Mouse (Mus musculus) gastrocnemius, adult 18-20 months (tissue): Measurements from ENCODE around the gene Hmgxb4. TPM values are rescaled to one million over a fixed set of nuclear protein-coding genes. Genes with fewer than 3 reads are reported as not detected.

Experiments used
- DNase-seq: peaks from one replicate; pipeline ENCODE4 v3.0.0; 2021; ENCODE audit warnings: low spot score
- total RNA-seq, 2 experiments: library from RNA; stranded (reverse); gene quantifications; 2 replicates each; pipeline ENCODE4 v1.2.3; 2021

Hmgxb4 gene
- total RNA-seq, 2 experiments from 2014 or later = 7.4 to 9.5 TPM

DNA sequence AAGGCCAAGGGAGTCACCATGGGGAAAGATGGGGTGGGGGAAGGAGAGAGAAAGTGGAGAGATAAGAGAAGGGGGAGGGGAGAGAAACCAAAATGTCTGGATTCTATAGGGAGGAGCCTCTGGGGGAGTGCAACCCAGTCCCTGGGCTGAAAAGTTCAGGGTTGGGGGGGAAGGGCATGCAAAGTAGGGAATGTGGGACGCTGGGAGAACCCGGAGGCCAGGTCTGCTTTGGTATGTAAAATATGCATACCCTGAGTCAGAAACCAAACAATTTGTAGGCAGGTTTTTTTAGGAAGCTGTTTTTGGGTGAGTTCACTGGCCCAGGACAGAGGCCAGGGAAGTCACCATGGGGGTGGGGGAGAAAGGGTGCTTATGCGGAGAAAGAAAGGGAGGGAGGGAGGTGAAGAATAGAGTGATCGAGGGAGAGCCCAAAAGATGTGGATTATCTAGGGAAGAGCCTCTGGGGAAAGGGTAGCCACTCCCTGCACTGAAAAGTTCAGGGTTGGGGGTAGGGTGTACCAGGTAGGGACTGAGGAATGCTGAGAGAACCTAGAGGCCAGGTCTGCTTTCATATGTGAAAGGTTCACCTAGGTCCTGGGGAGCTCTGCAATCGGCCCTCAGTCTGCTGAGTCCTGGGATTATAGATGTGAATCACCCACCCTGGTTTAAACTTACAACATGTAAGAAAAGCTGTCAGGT, 25.3 kb downstream of the Hmgxb4 start:
- no peak for DNase-seq

DNA sequence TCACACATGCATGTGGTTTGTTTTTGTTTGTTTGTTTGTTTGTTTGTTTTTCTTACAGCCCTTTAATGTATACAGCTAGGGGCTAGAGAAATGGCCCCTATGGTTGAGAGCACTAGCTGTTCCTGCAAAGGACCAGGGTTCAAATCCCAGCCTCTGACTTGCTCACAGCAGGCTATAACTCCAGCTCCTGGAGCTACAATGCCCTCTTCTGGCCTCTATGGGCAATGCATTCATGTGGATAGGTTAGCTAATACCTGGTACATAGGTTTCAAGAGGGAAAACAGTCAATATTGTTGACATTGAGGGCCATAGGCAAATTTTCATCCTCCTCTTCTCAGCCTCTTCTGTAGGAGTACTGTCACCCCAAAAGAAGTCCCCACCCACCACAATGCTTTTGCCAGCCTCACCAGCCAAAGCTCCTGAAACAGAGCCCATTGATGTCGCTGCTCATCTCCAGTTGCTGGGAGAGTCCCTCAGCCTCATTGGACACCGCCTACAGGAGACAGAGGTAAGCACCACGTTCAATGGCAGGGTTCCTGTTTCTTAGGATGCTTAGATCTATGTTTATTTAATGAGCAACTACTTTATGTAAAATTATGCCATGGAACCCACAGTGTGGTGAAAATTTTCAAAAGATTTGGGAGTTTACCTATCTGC, 30.6 kb downstream of the Hmgxb4 start:
- no peak for DNase-seq

DNA sequence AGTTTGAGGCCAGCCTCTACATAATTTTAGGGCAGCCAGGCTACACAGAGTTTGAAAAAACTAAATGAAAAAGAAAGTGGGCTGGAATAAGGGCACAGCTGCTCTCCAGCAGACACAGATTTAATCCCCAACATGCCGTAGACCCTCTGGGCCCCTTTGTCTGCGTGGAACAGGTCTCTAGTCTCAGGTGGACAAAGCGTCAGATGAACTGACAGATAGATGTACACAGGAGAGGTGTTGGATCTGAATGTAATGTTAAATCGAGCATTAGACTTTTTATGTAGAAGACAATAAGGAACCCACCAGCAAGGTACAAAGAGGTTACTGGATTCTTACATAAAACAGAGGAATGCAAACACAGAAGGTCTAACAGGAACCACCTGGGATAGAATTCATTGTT, 32.7 kb downstream of the Hmgxb4 start:
- no peak for DNase-seq

DNA sequence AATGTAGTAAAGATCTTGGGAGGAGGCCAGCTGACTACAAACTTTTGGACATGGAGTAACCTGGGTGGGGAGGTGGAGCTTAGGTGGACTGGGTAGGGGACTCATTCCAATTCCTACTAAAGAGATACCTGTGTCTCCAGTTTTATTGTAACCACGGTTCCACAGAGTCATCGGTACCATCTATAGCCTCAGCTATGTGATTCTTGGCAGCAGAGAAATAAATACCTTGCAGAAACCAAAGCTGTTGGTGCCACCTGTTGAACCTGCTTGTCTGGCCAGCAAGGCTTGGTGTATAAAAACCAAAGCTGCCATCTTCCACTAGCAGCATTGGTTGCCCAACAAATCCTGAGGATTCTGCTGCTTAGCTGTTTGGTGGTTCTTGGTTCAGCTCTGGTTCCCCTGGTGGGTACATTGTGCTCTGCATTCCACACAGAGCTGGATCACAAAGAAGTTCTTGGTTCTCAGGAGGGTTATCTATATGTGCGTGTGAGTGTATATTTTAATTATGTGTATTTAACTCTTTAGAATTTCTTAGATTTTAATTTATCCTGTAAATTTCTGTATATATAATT, 37.4 kb downstream of the Hmgxb4 start:
- DNase-seq = no peak

DNA sequence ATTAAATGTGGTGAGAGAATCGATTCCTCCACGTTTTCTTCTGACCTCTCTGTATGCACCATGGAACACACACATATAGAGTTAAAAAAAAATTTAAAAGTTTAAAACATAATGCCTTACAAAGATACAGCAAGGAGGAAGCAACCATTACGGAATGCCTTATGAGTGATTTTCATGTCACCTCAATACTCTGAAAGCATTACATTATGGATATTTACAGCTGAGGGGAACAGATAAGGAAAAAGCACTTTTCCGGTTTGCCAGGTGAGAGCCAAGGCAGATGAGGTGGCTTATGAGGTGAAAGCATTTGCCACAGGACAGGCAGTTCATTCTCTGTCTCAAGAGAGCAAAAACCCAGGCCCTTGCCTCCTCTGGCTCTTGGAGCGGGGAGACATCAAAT, 39.8 kb downstream of the Hmgxb4 start:
- no peak for DNase-seq

DNA sequence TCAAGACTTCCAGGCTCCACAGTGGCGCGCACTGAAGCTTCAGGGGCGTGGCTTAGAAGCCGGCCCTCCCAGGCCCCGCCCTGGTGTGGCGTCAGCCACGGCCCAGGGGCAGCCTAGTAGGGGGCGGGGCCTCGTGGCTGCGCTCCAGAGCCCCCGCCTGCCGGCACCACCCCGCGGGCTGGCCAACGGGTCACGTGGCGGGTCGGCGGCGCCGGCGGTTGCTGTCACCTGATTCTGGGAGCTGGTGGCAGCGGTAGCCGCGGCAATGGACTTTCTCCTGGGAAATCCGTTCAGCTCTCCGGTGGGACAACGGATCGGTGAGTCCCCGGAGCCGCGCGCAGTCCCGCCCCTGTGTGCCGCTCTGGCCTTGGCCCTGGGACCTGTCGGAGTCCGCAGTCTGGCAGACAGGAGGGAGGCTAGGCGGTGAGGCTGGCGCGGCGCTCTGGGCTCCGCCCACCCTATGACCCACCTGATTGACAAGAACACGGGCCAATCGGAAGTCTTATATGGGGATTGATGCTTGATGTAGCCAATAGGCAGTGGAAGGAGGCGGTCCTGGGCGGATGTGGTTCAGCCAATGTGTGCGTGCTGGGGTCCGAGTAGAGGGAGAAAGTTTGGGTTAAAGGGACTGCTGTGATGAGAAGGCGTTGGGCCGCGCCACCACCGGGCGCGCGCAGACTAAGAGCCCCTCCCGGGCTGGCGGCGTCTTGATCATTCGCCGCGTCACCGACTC, 40.5 kb downstream of the Hmgxb4 start, which contains the start of gene Tom1:
TSS of gene Tom1 (plus strand) at position 195 of the 733 bp plus-strand sequence.
- DNase-seq = peak; percentile 99

DNA sequence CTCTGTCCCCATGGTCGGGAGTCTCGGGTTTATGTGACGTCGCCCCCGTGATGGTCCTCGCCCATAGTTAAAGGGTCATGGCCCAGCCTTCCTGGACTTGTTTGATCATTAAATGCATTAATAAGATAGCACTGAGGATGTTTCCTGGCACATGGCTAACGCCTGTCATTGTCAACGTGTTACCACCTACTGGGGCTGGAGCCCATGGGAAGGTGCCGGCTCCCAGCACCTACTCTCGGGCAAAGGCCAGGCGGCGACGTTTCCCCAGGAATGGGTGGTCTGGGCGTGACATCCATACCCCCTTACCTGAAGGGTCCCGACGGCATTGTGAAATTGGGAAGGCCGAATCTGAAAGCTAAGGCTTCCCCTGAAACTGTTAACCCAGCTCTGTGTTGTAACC, 41.1 kb downstream of the Hmgxb4 start:
- DNase-seq = no peak

DNA sequence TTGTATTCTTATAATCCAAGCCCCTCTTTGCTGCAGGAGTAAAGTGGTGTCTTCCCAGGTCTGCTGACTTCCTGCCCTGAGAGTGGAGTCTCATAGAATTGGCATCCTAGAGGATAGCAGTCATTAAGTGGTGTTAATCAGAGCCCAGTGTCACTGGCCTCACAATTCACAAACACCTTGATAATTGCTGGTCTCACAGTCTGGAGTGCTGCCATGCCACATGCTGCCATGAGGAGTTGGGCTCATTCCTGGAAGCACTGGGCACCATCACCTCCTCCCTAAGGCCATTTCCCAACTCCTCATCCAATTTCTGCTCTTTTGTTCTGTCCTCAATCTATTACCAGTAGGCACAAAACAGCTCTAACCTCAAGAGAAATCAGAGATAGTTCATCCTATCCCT, 42.5 kb downstream of the Hmgxb4 start:
- DNase-seq = no peak

DNA sequence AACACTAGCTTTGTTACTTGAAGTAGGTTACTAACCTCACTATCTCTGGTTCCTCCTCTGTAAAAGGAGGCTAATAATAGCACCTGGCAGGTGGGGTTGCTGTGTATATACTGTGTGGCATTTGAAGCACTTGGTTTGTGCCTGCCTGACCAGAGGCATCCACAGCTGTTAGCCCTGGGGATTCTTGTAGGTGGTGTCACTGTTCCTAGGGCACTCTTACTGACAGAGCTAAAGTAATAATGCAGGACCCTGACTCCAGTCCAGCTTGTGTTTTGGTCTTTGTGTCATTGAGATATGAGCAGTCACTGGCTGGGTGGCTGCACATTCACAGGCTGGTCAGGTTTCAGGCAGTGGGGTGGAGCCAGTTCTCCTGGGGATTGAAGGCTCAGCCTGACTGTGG, 45.3 kb downstream of the Hmgxb4 start:
- DNase-seq = peak; percentile 73

DNA sequence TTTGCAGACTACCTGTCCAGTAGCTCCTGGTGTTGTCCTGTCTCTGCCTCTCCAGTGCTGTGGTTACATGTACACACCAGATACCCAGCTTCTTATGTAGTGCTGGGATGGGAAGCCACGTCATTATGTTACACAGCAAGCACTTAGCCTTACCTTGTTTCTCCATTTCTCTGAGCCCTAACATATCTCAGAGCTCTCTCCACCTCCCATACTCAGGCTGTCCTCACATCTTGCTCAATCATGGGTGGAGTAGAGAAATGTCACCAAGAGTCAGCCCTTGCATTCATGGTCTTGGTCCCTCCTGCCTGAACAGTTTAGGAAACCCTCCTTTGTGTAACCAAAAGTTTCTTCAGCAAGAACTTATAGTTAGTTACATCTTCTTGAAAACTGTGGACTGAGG, 46.6 kb downstream of the Hmgxb4 start:
- DNase-seq = no peak

DNA sequence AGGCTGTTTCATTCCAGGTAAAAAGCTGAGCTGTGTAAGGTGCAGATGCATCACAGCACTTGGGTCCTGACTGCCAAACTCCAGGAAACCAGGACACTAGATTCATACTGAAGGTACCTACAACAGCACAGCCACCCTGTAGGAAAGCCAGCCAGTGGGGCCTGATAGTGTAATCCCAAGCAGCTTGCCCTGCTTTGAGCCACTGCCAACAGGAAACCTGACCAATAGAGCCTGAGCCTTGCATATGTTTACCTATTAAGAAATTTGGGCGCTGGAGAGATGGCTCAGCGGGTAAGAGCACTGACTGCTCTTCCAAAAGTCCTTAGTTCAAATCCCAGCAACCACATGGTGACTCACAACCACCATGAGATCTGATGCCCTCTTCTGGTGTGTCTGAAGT, 49.0 kb downstream of the Hmgxb4 start:
- no peak for DNase-seq

DNA sequence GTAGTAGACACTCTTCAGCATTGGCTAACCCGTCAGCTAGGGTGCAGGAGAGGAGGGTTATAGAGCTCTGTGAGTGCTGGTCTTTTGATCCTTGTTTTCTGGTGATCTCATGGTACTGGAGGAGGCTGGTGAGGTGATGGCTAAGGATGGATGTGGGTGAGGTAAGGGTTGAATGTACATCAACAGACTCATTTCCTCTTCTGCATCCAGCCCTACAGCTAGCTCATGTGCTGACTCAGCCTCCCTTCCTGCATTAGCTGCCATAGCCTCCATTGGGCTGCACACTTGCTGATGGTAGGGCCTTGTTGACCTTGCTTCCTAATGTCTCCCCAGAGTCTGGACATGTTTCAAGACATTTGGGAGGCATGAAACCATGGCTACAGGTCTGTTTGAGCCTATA, 49.8 kb downstream of the Hmgxb4 start:
- no peak for DNase-seq

DNA sequence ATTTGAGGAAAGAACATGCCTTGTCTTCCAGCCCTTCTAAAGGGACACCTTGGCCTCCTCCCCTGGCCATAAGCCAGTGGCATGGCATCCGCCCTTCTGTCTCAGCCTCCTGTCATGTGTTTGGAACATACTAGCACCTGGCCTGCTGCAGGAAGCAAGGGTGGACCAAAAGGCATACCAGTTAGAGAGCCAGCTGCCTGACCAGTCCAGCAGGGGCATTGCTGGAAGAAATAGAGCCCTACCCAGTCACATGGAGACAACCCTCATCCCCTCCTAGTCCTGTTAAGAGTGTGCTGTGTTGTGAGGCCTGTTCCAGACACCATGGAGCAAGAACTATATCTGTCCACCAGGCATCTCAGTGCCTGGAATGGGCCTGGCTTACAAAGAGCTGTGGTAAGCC, 53.1 kb downstream of the Hmgxb4 start:
- peak; percentile 62 for DNase-seq

DNA sequence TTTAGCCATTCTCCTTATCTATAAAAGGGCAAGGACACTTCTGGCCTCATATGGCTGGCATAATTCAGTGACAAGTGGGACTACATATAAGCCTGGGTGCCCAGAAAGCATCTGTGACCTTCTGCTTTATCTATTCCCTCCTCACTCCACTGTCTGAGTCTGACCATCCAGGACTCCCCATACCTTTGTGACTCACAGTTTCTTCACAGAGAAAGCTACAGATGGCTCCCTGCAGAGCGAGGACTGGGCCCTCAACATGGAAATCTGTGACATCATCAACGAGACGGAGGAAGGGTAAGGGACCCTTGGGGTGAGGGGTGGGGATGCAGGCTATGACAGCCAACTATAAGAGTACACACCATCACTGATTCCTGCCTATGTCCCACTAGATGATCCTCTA, 54.6 kb downstream of the Hmgxb4 start:
- no peak for DNase-seq

DNA sequence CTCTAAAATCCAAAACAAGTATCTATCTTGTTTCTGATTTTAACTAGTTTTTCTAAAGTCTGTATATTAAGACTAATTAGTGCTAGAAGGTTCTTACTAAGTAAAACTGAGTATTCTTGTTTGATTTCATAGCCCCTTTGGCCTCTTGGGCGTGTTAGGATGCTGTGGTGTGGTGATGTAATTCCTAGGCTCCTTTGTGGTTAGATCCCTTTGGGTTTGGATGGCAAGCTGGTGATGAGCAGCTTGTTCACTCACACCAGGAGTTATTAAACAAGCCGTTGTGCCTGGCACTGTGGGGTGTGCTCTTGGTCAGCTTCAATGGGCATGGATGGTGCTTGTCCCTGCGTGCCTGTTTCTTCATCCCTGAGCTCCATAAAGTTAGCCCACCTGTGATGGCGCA, 60.2 kb downstream of the Hmgxb4 start:
- DNase-seq = no peak

DNA sequence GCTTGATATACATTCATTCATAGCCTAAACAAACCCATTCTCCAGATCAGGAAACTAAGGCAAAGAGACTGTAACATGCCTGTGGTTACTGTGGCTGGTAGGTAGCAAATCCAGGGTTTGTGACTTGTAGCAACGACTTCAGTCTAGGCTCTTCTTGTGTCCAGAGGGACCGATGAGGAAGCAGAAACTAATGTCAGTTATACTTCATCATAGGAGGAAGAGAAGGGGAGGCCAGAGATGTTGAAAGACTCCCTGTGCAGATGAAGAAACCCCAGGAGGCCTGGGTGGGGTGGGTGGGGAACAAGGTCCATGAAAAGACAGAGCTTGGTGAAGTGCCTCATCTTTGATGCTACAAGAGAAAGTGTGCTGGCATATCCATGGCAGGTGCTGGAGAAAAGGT, 62.5 kb downstream of the Hmgxb4 start:
- no peak for DNase-seq

DNA sequence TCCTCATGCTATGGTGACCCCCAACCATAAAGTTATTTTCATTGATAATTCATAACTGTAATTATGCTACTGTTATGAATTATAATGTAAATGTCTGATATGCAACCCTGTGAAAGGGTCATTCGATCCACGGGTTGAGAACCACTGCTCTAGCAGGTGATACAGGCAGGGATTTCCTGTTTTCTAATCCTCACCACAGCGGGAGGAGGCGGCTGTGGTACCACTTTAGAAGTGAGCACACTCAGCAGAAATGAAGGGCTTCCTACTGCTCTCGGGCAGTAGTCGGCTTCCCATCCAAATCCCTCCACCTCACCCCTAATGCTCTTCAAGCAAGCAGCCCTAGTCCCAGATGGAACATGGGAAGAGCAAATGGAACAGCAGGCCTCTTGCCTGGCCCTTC, 66.9 kb downstream of the Hmgxb4 start:
- no peak for DNase-seq

DNA sequence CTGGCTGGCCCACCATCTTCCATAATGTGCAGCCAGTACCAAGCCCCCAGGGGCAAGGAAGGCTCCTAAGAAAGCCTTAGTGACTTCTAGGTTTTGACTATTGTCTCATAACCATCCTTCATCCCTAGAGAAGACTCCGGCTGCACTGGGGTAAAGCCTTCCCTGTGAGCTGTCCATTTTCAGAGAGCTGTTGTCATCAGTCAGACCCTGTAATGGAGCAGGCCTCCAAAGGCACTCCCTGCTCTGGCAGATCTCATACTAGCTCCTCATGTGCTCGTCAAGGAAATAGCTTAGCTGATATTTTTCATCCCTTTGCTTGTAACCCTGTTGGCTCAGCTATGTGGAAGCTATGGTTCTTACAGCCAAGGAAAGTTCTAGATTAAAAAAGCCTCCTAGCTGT, 67.7 kb downstream of the Hmgxb4 start:
- no peak for DNase-seq

DNA sequence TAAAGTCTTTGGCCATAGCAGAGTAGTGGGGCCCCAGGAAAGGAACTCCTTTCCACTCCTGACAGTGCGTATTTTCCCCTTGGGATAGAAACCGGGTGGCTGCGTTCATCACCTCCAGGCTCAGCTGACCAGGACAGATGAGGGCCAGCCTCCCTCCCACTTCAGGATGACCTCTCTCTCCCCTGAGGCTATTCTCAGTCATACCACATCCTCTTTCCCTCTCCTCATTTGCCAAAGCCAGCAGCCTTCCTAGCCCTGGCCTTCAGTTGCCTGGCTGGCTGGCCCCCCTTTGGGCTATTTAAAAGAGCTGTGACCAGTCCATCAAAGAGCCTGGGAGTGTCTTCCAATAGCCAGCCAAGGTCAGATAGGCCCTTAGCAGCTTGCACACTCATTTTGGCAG, 70.1 kb downstream of the Hmgxb4 start:
- DNase-seq = peak; percentile 60

DNA sequence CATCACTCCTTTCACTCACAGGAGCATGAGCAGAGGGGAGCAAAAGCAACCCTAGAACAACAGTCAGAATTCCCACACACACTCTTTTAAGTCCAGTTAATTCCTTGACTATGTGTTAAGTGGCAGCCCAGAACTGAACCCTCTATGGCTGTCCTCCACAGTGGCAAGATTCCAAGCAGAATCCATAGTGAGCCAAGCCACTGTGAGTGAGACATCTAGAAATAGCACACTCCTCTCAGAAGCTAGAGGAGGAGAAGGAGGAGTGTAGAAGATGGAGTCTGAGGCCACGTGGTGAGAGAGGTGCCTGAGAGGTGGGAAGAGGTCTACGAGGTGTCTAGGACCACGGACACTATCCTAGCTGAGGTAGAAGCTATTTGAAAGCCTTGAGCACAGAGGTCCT, 71.6 kb downstream of the Hmgxb4 start:
- DNase-seq = peak; percentile 52

DNA sequence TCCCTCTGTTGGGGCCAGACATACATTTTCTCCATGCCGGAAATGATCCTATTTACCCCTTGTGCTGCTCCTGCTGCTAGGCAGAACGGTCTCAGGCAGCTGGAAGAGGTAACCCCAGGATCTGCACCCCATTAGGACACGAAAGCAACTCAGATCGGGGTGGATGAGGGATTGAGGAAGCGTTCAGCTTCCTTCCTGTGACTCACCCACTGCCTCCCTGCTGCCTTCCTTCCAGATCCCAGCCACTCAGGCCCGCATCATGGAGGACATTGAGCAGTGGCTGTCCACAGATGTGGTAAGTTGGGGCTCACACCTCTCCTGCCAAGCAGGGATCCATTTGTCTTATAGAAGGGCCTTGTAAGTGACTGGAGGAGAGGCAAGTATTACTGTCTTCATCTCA, 74.1 kb downstream of the Hmgxb4 start:
- DNase-seq = no peak

DNA sequence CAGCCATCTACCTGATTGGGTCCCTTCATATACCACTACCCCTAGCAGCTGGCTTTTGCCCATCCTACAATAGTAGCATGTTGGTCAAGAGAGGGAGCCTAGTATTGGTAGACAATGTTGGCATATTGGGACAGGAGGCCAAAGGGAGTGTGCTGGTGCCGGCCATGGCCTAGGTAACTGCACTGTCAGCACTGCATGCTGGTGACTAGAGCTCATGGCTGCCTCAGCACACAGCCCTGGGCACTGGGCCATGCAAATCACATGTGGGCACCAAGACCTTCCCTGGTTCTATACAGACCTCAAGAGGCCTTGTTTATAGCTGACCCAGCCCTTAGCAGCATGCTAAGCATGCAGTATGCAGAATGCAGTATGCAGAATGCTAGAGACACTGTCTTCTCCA, 77.1 kb downstream of the Hmgxb4 start:
- DNase-seq = no peak
